Mouse (Mus musculus): ENCODE results near the gene Ptprc. TPM values are rescaled to one million over a fixed set of nuclear protein-coding genes. Genes with fewer than 3 reads are reported as not detected.

The Ptprc gene
- total and polyA plus RNA-seq, 2 experiments from 2014 or later: 1.1 to 1.7 TPM

DNA sequence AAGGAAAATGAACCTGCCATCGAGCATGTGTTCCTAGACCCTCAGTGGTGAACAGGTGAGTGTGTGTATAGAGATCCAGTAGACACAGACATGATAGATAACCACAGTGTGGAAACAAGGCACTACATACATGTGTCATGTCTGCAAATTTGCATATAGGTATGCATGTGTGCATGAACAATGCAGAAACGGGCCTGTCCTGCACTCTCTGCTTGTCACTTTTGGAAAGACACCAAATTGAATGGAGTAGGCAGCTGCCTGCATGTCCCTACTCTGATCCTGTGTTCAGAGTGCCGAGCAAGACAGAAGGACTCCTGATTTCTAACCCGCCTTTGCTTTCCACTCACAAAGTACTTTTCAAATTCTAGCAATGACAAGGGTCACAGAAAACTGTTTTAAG, 3.4 kb downstream of the Ptprc start:
- no peak for TF ChIP-seq CTCF (IDR thresholded peaks at IDR 0.05; ENCODE audit: low read depth)

GRCm38 (mm10) chr1:138166233-138166771, 9.2 kb downstream of the Ptprc start:
- H3K4me2 ChIP-seq (ENCODE audit: low read depth): no peak overlapping the region
- H3K4me3 ChIP-seq (ENCODE audit: low read depth, low read length): no peak overlapping the region
- no peaks in the 10 kb centered on the region for H3K9me3 ChIP-seq (ENCODE audit: low read length)
- no peak overlapping the region for H3K27ac ChIP-seq (ENCODE audit: low read depth, low read length)
- DNase-seq (no peak), ATAC-seq (no peak)
- H3K9ac ChIP-seq: no peak overlapping the region
- WGBS: 83% methylated on average over 5 of the region's 5 CpGs
- TF ChIP-seq CTCF (IDR thresholded peaks at IDR 0.05; ENCODE audit: low read depth): no peak
- no peaks in the 10 kb centered on the region for H3K36me3 ChIP-seq (ENCODE audit: insufficient read depth)
- H3K4me1 ChIP-seq (ENCODE audit: insufficient read depth): no peaks in the 10 kb centered on the region
- no peaks in the 10 kb centered on the region for H3K27me3 ChIP-seq (ENCODE audit: insufficient read depth, low read length)

More for the DNA sequence above, 3.4 kb downstream of the Ptprc start:
- Histone ChIP-seq H3K4me2 (ENCODE audit: low read depth) (no peak overlapping the region), H3K4me3 (ENCODE audit: low read depth, low read length) (no peak overlapping the region), H3K36me3 (ENCODE audit: insufficient read depth) (no peaks in the 10 kb centered on the region), H3K27me3 (ENCODE audit: insufficient read depth, low read length) (no peaks in the 10 kb centered on the region), H3K27ac (ENCODE audit: low read depth, low read length) (no peak overlapping the region), H3K9me3 (ENCODE audit: low read length) (no peaks in the 10 kb centered on the region), H3K4me1 (ENCODE audit: insufficient read depth) (no peaks in the 10 kb centered on the region), H3K9ac (no peak overlapping the region)
- 88% methylated on average over 4 of the region's 4 CpGs for WGBS
- ATAC-seq (no peak), DNase-seq (no peak)

- H3K4me2 ChIP-seq (ENCODE audit: low read depth): no peak overlapping the region
- ATAC-seq (no peak), DNase-seq (no peak)
- H3K4me1 ChIP-seq (ENCODE audit: insufficient read depth): no peaks in the 10 kb centered on the region
- H3K9ac ChIP-seq: no peak overlapping the region
- WGBS: 88% methylated on average over 8 of the region's 8 CpGs
- H3K36me3 ChIP-seq (ENCODE audit: insufficient read depth): no peaks in the 10 kb centered on the region
- H3K27me3 ChIP-seq (ENCODE audit: insufficient read depth, low read length): no peaks in the 10 kb centered on the region
- no peak overlapping the region for H3K4me3 ChIP-seq (ENCODE audit: low read depth, low read length)
- no peak for TF ChIP-seq CTCF (IDR thresholded peaks at IDR 0.05; ENCODE audit: low read depth)
- H3K9me3 ChIP-seq (ENCODE audit: low read length): no peaks in the 10 kb centered on the region
- no peak overlapping the region for H3K27ac ChIP-seq (ENCODE audit: low read depth, low read length)
Observed at GRCm38 (mm10) chr1:138162638-138163037, 12.9 kb downstream of the Ptprc start.

DNA sequence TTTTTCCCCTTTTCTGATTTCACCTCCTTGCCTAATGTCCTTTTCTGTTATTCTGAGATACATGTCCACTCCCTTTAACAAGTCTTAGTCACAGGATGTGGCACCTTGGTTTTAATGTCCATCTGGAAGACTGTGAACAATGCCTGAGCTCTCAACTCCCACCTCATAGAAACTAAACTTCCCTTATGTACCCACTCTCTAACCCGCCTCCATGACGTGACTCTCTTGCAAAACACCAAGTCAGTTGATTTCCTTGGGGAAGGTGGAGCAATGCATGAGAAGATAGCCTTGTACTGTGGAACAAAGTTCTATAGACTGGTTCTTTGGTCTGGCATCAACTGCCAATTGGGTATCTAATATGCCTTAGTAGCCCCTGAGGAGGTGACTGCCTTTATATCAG, 16.6 kb downstream of the Ptprc start:
- no peak for DNase-seq
- no peaks in the 10 kb centered on the region for H3K9me3 ChIP-seq (ENCODE audit: low read length)
- H3K4me1 ChIP-seq (ENCODE audit: insufficient read depth): no peaks in the 10 kb centered on the region
- no peak overlapping the region for H3K4me3 ChIP-seq (ENCODE audit: low read depth, low read length)
- 81% methylated on average over 2 of the region's 2 CpGs for WGBS
- no peaks in the 10 kb centered on the region for H3K36me3 ChIP-seq (ENCODE audit: insufficient read depth)
- H3K4me2 ChIP-seq (ENCODE audit: low read depth): no peak overlapping the region
- H3K27me3 ChIP-seq (ENCODE audit: insufficient read depth, low read length): no peaks in the 10 kb centered on the region
- ATAC-seq: no peak
- no peak overlapping the region for H3K9ac ChIP-seq
- TF ChIP-seq CTCF (IDR thresholded peaks at IDR 0.05; ENCODE audit: low read depth): no peak
- H3K27ac ChIP-seq (ENCODE audit: low read depth, low read length): no peak overlapping the region

GRCm38 (mm10) chr1:138158236-138158635, 17.3 kb downstream of the Ptprc start:
- Histone ChIP-seq H3K9ac (no peak overlapping the region), H3K27me3 (ENCODE audit: insufficient read depth, low read length) (no peaks in the 10 kb centered on the region), H3K4me1 (ENCODE audit: insufficient read depth) (no peaks in the 10 kb centered on the region), H3K4me3 (ENCODE audit: low read depth, low read length) (no peak overlapping the region), H3K9me3 (ENCODE audit: low read length) (no peaks in the 10 kb centered on the region), H3K4me2 (ENCODE audit: low read depth) (no peak overlapping the region), H3K36me3 (ENCODE audit: insufficient read depth) (no peaks in the 10 kb centered on the region), H3K27ac (ENCODE audit: low read depth, low read length) (no peak overlapping the region)
- no peak for TF ChIP-seq CTCF (IDR thresholded peaks at IDR 0.05; ENCODE audit: low read depth)
- WGBS: 16% methylated on average over 3 of the region's 3 CpGs
- ATAC-seq (no peak), DNase-seq (no peak)

GRCm38 (mm10) chr1:138157709-138158108, 17.8 kb downstream of the Ptprc start:
- Histone ChIP-seq H3K4me3 (ENCODE audit: low read depth, low read length) (no peak overlapping the region), H3K36me3 (ENCODE audit: insufficient read depth) (no peaks in the 10 kb centered on the region), H3K4me2 (ENCODE audit: low read depth) (no peak overlapping the region), H3K9me3 (ENCODE audit: low read length) (no peaks in the 10 kb centered on the region), H3K27ac (ENCODE audit: low read depth, low read length) (no peak overlapping the region), H3K27me3 (ENCODE audit: insufficient read depth, low read length) (no peaks in the 10 kb centered on the region), H3K4me1 (ENCODE audit: insufficient read depth) (no peaks in the 10 kb centered on the region), H3K9ac (no peak overlapping the region)
- TF ChIP-seq CTCF (IDR thresholded peaks at IDR 0.05; ENCODE audit: low read depth): no peak
- no peak for DNase-seq
- 41% methylated on average over 2 of the region's 2 CpGs for WGBS
- ATAC-seq: no peak

DNA sequence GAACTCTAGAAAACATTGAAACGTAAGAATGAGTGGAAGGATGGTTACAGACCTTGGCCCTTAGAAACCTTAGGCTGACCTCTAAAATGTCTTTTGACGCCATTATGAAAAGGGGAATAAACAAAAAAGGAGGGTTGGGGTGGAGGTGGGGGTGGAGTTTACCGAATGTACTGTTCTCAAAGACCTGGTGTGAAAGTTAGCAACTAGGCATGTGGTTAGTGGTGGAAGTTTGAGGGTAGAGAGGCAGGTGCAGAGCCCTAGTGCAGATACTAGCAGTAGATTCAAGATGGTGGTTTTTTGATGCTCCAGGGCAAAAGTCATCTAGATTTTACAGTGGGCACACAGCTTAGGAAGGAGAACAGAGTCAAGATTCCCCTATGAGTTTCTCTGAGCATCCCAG, 18.5 kb downstream of the Ptprc start:
- DNase-seq (no peak), ATAC-seq (no peak)
- no peak for TF ChIP-seq CTCF (IDR thresholded peaks at IDR 0.05; ENCODE audit: low read depth)
- no peaks in the 10 kb centered on the region for H3K4me1 ChIP-seq (ENCODE audit: insufficient read depth)
- H3K36me3 ChIP-seq (ENCODE audit: insufficient read depth): no peaks in the 10 kb centered on the region
- no peak overlapping the region for H3K4me3 ChIP-seq (ENCODE audit: low read depth, low read length)
- no peak overlapping the region for H3K27ac ChIP-seq (ENCODE audit: low read depth, low read length)
- no peaks in the 10 kb centered on the region for H3K9me3 ChIP-seq (ENCODE audit: low read length)
- WGBS: 90% methylated on average over 3 of the region's 3 CpGs
- no peaks in the 10 kb centered on the region for H3K27me3 ChIP-seq (ENCODE audit: insufficient read depth, low read length)
- H3K9ac ChIP-seq: no peak overlapping the region
- no peak overlapping the region for H3K4me2 ChIP-seq (ENCODE audit: low read depth)
